Mouse (Mus musculus) liver, embryonic 14.5 days (tissue): ENCODE results near the gene Braf.

Experiments
- CTCF ChIP-seq: IDR thresholded peaks from 2 replicates; pipeline ENCODE4 v1.5.1; 2016; ENCODE audit warnings: antibody characterized with exemption, low read depth, control low read depth
- EP300 ChIP-seq: IDR thresholded peaks from 2 replicates; pipeline ENCODE4 v1.6.1; 2016; ENCODE audit warnings: antibody characterized with exemption, low read depth

GRCm38 (mm10) chr6:39726149-39726548 lies 886 bp upstream of the Braf start:
- TF ChIP-seq CTCF (no peak), EP300 (no peak)
